Mouse (Mus musculus): ENCODE results near the gene Jakmip3. TPM values are rescaled to one million over a fixed set of nuclear protein-coding genes. Genes with fewer than 3 reads are reported as not detected.

Jakmip3 gene
- total RNA-seq, 2 experiments from 2014 or later = 44.0 to 52.3 TPM

DNA sequence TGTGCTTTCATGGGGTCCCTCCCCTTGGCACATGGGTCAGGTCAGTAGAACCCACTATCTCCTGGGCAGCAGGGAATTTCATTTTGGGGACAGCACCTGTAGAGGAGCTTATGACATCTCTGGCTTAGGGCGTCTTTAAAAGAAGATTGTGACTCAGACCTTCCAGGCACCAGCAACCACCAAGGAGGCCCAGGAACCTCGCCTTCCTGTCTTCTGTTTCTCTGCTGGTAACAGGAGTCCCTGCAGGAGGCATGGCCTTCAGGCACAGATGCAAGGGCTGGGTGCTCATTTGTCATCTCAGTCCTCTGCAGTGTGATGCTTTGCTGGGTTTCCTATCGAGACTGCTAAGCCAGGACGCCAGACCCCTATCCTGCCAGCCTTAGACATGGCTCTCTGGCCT lies 188.5 kb downstream of the Jakmip3 start:
- intact Hi-C loops (cut with DNase I) = loop anchor here (5.0 kb wide), 1 partner anchor 58 kb away; no protein-coding TSS in a partner anchor
- DNase-seq (ENCODE audit: low spot score in 2 of 2) = peak in 1 of 2 experiments; percentile 5

DNA sequence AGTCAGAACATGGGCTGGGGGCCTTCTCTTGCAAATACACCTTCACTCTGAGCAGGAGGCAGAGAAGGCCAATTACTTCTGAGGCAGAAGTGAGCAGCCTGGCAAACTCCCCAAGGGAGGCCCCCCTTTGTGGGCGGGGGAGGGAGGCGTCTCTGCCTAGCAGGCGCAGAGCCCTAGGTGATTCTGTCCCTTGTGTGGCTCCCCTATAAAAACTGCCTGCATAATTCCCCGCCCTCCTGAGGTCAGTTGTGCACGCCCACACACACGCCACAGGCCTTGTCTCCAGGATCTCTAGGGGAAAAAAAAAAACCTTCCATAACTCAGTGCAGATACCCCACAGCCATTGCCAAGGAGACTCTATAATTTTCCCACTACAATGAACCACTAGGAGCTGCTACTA lies 189.8 kb downstream of the Jakmip3 start:
- intact Hi-C loops (cut with DNase I) = no loop called here
- DNase-seq (ENCODE audit: low spot score in 2 of 2) = peak in 1 of 2 experiments; percentile 6

DNA sequence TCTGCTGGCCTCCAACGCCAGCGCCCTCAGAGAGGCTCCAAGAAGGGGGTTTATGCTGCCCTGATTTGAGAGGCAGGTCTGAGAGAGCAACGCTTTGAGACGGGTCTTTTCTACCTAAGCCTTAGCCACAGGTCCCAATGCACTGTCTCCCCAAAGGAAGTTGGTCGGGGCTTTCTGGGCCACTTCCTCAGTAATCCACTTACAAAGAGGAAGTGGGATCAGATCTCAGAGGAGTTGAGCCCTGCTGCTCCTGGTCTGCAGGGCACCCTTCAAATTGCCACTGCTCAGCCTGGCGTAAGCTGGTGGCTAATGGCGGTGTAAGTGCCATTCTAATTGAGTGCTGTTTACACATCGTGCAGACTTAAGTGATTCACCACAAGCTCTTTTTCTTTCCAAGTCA lies 191.0 kb downstream of the Jakmip3 start:
- no peak for DNase-seq (ENCODE audit: low spot score in 2 of 2)
- intact Hi-C loops (cut with DNase I) = no loop called here

DNA sequence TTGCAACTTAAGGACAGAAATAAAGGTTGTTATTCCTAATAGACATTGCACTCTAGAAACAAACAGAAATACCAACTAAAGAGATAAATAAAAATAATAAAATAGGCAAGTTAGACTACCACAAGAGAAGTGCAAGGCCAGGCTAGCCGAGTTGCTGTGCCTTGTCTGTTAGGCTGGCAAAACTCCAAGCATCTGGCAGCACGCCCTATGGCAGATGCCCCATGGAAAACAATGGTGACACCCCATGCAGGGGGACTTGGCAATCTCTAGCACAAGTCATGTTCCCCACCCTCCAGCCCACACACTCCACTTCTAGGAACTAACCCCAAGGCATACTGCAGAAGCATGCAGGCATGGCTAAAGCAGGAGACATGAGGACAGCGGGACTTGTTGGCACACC lies 192.9 kb downstream of the Jakmip3 start:
- intact Hi-C loops (cut with DNase I) = no loop called here
- DNase-seq (ENCODE audit: low spot score in 2 of 2) = no peak

Other genes starting within 250 kb of the Jakmip3 start
- gene Ppp2r2d, start 94.7 kb upstream of the Jakmip3 start, total RNA-seq (2021) = 10 to 100 TPM; 68.9 to 79.0 TPM
- gene Mapk1ip1, start 94.5 kb upstream of the Jakmip3 start, total RNA-seq (2021) = 10 to 100 TPM; 33.7 to 59.3 TPM
- 100 to 1,000 TPM; 136 to 145 TPM for gene Bnip3, start 31.2 kb upstream of the Jakmip3 start, total RNA-seq (2021)
- 10 to 100 TPM; 55.3 to 56.0 TPM for gene Dpysl4, start 145.3 kb downstream of the Jakmip3 start, total RNA-seq (2021)